Mouse (Mus musculus): ENCODE data around the gene Sgta. TPM values are rescaled to one million over a fixed set of nuclear protein-coding genes. Genes with fewer than 3 reads are reported as not detected.
"Not testable (repeated sequence)": the region's sequence is repeated elsewhere in the genome, so short reads cannot be mapped to it uniquely, and the experiment has no call there.

The Sgta gene
- polyA plus RNA-seq, 1 experiment from 2014 or later, result 186 TPM

DNA sequence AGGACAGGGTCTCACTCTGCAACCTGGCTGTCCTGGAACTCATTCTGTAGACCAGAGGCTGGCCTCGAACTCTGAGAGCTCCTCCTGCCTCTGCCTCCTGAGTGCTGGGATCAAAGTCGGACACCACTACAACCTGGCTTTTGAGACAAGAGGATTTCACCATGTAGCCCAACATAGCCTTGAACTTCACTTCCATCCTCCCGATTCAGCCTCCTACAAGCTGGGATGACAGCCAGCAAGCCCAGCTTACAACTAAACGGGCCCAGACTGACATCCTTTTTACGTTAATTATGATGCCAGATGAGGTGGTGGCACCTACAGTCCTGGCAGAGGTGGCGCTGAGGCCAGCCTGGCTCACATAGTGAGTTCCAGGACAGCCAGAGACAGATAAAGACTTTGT lies 1.1 kb downstream of the Sgta start:
- no peaks in the 10 kb centered on the region for H3K9me3 ChIP-seq (ENCODE audit: low read depth, low read length)
- TF ChIP-seq CTCF (IDR thresholded peaks at IDR 0.05; ENCODE audit: low read depth), result no peak
- peak overlapping the region; percentile 70; the same call in 1 of the 2 replicates for H3K4me3 ChIP-seq (ENCODE audit: low read depth, low read length)
- H3K4me2 ChIP-seq, result peak overlapping the region; percentile 76
- ATAC-seq (ENCODE audit: insufficient read depth) (no peak), DNase-seq (no peak)
- no peaks in the 10 kb centered on the region for H3K27me3 ChIP-seq (ENCODE audit: insufficient read depth, low read length)
- peaks cover 10% of the 10 kb centered on the region; the same call in 1 of the 2 replicates for H3K36me3 ChIP-seq (ENCODE audit: insufficient read depth)
- peaks cover 3% of the 10 kb centered on the region; the same call in 1 of the 2 replicates for H3K4me1 ChIP-seq (ENCODE audit: insufficient read depth)
- H3K9ac ChIP-seq, result peak overlapping the region; percentile 73
- no peak overlapping the region for H3K27ac ChIP-seq (ENCODE audit: low read depth)
- 80% methylated on average over 6 of the region's 6 CpGs for WGBS

DNA sequence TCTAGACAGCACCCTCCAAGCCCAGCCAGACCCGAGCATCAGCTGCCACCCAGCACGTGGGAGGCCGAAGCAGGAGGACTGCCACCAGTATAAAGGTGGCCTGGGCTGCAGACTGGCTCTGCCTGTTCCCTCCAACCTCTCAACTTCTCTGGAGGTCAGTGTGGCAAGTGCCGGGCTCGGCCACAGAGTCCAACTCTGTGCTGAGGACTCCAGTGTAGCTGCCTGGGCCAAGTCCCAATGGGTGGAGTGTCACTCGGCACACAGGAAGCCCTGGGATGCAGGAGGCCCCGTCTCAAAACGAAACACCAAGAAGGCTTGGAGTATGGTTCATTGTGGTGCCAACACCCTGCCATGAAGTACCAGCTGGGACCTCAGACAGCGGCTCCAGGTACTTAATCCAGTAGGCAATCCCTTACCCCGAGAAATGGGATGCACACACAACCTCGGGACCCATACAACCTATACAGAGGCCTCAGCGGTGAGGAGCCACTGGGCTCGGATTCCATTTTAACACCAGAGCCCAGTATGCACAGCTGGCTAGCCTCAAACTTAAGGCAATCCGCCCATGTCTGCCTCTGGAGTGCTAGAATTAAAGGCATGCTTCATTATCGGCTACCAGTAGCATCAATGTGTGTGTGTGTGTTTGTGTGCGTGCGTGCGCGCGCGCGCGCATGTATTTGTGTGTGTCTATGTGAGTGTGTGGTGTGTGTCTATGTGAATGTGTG lies 2.4 kb downstream of the Sgta start:
- Histone ChIP-seq H3K9me3 (ENCODE audit: low read depth, low read length) (no peaks in the 10 kb centered on the region), H3K27ac (ENCODE audit: low read depth) (no peak overlapping the region), H3K4me2 (no peak overlapping the region), H3K4me3 (ENCODE audit: low read depth, low read length) (no peak overlapping the region), H3K36me3 (ENCODE audit: insufficient read depth) (peaks cover 10% of the 10 kb centered on the region; the same call in 1 of the 2 replicates), H3K27me3 (ENCODE audit: insufficient read depth, low read length) (no peaks in the 10 kb centered on the region), H3K9ac (no peak overlapping the region), H3K4me1 (ENCODE audit: insufficient read depth) (peaks cover 3% of the 10 kb centered on the region; the same call in 1 of the 2 replicates)
- 91% methylated on average over 23 of the region's 23 CpGs for WGBS
- no peak for DNase-seq
- no peak for TF ChIP-seq CTCF (IDR thresholded peaks at IDR 0.05; ENCODE audit: low read depth)
- no peak for ATAC-seq (ENCODE audit: insufficient read depth)

DNA sequence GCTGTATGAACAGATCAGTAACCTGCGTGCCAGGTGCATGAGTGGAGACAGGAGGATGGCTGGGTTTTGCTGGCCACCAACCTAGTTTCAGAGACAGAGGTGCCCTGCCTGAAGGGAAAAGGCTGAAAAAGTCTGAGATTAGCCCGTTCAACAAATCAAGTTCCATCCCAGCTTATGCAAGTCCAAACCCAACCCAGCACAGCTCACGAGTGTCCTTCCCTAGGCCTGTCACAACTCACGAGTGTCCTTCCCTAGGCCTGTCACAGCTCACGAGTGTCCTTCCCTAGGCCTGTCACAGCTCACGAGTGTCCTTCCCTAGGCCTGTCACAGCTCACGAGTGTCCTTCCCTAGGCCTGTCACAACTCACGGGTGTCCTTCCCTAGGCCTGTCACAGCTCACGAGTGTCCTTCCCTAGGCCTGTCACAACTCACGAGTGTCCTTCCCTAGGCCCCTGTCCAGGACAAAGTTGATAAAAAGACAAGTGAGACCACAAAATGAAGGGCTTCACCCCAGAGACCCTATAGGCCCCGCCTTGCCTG lies 4.1 kb downstream of the Sgta start:
- DNase-seq; ATAC-seq (ENCODE audit: insufficient read depth); H3K27me3 ChIP-seq (ENCODE audit: insufficient read depth, low read length); H3K9me3 ChIP-seq (ENCODE audit: low read depth, low read length); H3K27ac ChIP-seq (ENCODE audit: low read depth); H3K4me2 ChIP-seq; H3K9ac ChIP-seq; H3K4me3 ChIP-seq (ENCODE audit: low read depth, low read length); H3K4me1 ChIP-seq (ENCODE audit: insufficient read depth): not testable (repeated sequence)
- H3K36me3 ChIP-seq (ENCODE audit: insufficient read depth), result peaks cover 27% of the 10 kb centered on the region
- WGBS, result 76% methylated on average over 11 of the region's 11 CpGs

DNA sequence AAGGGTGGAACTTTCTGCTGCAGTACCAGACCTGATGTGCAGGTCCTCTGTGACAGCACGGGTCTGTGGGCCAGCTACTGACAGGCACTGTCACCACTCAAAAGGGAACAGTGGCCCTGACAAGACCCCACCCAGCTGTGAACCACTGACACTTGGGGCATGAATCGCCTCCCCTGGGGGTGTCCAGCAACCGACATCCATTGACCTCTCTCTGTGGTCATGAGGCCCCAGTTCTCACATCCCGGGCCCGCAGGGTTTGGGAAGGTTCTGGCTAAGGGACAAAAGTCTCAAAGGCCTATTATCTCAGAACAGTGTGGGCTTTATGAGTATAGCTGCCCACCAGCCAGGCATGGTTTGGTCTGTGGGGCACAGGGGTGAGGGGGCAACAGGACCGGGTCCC lies 4.8 kb downstream of the Sgta start:
- TF ChIP-seq CTCF (IDR thresholded peaks at IDR 0.05; ENCODE audit: low read depth), result no peak
- no peak overlapping the region for H3K27ac ChIP-seq (ENCODE audit: low read depth)
- DNase-seq (no peak), ATAC-seq (ENCODE audit: insufficient read depth) (no peak)
- peaks cover 3% of the 10 kb centered on the region; the same call in 1 of the 2 replicates for H3K4me1 ChIP-seq (ENCODE audit: insufficient read depth)
- no peak overlapping the region for H3K4me3 ChIP-seq (ENCODE audit: low read depth, low read length)
- H3K4me2 ChIP-seq, result no peak overlapping the region
- H3K27me3 ChIP-seq (ENCODE audit: insufficient read depth, low read length), result no peaks in the 10 kb centered on the region
- 81% methylated on average over 6 of the region's 6 CpGs for WGBS
- no peak overlapping the region for H3K9ac ChIP-seq
- H3K9me3 ChIP-seq (ENCODE audit: low read depth, low read length), result no peaks in the 10 kb centered on the region
- peaks cover 34% of the 10 kb centered on the region for H3K36me3 ChIP-seq (ENCODE audit: insufficient read depth)

DNA sequence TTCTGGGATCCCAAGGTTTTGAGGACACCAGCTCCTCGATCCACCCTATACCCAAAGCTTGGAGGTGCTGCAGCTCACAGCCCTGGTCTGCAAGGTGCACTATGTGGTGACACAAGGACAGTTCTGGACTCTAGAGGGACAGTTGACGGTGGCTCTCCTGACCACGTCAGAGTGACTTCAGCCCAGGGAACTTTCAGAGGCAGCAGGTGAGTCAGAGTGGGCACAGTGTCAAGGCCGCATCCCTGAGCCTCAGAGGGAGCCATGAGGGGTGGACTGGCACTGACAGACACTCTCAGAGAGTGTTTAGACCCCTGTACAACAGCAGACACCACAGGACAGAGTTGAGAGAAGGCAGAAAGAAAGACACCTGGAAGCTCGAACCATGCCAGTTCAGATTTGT lies 7.4 kb downstream of the Sgta start:
- Histone ChIP-seq H3K36me3 (ENCODE audit: insufficient read depth) (peaks cover 60% of the 10 kb centered on the region), H3K27ac (ENCODE audit: low read depth) (no peak overlapping the region), H3K27me3 (ENCODE audit: insufficient read depth, low read length) (no peaks in the 10 kb centered on the region), H3K9me3 (ENCODE audit: low read depth, low read length) (no peaks in the 10 kb centered on the region), H3K9ac (no peak overlapping the region), H3K4me3 (ENCODE audit: low read depth, low read length) (no peak overlapping the region), H3K4me1 (ENCODE audit: insufficient read depth) (no peaks in the 10 kb centered on the region), H3K4me2 (no peak overlapping the region)
- ATAC-seq (ENCODE audit: insufficient read depth) (no peak), DNase-seq (no peak)
- 84% methylated on average over 5 of the region's 5 CpGs for WGBS
- TF ChIP-seq CTCF (IDR thresholded peaks at IDR 0.05; ENCODE audit: low read depth), result no peak

DNA sequence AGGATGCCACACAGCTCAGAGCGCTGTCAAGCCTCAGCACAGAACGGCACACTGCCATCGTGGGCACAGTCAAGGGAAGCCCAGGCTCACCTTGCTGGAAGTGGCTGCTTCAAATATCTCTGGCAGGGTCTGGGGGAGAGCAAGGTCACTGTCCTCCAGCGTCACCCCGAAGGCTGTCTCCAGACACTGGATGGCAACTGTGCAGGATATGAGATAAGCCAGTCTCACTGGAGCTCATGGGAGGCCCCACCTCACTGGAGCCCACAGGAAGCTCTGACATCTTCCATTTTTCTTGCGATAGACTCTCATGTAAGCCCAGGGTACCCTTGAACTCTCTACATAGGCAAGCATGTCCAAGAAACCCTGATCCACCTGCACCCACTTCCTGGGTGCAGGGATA lies 8.8 kb downstream of the Sgta start:
- Histone ChIP-seq H3K9me3 (ENCODE audit: low read depth, low read length) (no peaks in the 10 kb centered on the region), H3K27me3 (ENCODE audit: insufficient read depth, low read length) (no peaks in the 10 kb centered on the region), H3K36me3 (ENCODE audit: insufficient read depth) (peaks cover 75% of the 10 kb centered on the region), H3K27ac (ENCODE audit: low read depth) (no peak overlapping the region), H3K4me3 (ENCODE audit: low read depth, low read length) (no peak overlapping the region), H3K4me1 (ENCODE audit: insufficient read depth) (no peaks in the 10 kb centered on the region), H3K9ac (no peak overlapping the region), H3K4me2 (no peak overlapping the region)
- ATAC-seq (ENCODE audit: insufficient read depth) (no peak), DNase-seq (no peak)
- 88% methylated on average over 6 of the region's 6 CpGs for WGBS
- TF ChIP-seq CTCF (IDR thresholded peaks at IDR 0.05; ENCODE audit: low read depth), result no peak

DNA sequence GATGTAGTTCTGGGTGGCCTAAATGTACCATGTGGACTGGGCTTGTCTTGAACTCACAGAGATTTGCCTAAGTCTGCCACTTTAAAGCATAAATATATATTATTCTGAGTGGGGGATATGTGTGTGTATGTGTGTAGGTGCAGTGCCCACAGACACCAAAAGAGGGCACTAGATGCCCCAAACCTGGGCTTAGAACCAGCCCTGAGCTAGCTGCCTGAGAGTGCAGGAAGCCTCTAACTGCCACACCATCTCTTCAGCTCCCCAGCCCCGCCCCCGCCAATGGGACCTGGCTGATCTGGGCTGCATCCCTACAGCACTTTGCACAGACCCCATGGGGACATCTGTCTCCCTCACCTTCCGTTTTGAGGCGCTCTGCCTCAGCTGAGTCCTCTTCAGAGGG lies 9.3 kb downstream of the Sgta start:
- no peaks in the 10 kb centered on the region for H3K4me1 ChIP-seq (ENCODE audit: insufficient read depth)
- H3K27ac ChIP-seq (ENCODE audit: low read depth), result no peak overlapping the region
- DNase-seq (peak; percentile 48), ATAC-seq (ENCODE audit: insufficient read depth) (no peak)
- H3K9ac ChIP-seq, result no peak overlapping the region
- TF ChIP-seq CTCF (IDR thresholded peaks at IDR 0.05; ENCODE audit: low read depth), result peak; percentile 45
- H3K27me3 ChIP-seq (ENCODE audit: insufficient read depth, low read length), result no peaks in the 10 kb centered on the region
- H3K4me3 ChIP-seq (ENCODE audit: low read depth, low read length), result no peak overlapping the region
- H3K9me3 ChIP-seq (ENCODE audit: low read depth, low read length), result no peaks in the 10 kb centered on the region
- no peak overlapping the region for H3K4me2 ChIP-seq
- 82% methylated on average over 4 of the region's 4 CpGs for WGBS
- H3K36me3 ChIP-seq (ENCODE audit: insufficient read depth), result peaks cover 80% of the 10 kb centered on the region

DNA sequence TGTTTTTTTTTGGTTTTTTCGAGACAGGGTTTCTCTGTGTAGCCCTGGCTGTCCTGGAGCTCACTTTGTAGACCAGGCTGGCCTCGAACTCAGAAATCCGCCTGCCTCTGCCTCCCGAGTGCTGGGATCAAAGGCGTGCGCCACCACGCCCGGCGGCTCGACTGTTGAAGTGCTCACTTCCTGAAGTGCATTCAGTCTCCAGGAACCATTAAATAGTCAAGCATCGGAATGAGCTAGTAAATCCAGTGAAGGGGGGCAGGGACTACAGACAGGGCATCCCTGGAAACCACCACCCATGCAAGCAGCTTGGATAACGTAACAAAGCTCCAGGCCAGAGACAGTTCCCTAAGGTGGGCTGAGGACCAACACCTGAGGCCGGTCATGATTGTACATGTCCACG lies 14.7 kb downstream of the Sgta start:
- H3K4me3 ChIP-seq (ENCODE audit: low read depth, low read length); H3K4me1 ChIP-seq (ENCODE audit: insufficient read depth); ATAC-seq (ENCODE audit: insufficient read depth); H3K27me3 ChIP-seq (ENCODE audit: insufficient read depth, low read length); H3K9me3 ChIP-seq (ENCODE audit: low read depth, low read length); H3K9ac ChIP-seq; H3K4me2 ChIP-seq; DNase-seq; H3K27ac ChIP-seq (ENCODE audit: low read depth): not testable (repeated sequence)
- H3K36me3 ChIP-seq (ENCODE audit: insufficient read depth), result peaks cover 77% of the 10 kb centered on the region
- WGBS, result 90% methylated on average over 14 of the region's 14 CpGs
